Mouse (Mus musculus): Measurements from ENCODE around the gene Adgrl2.

The Adgrl2 gene

DNA sequence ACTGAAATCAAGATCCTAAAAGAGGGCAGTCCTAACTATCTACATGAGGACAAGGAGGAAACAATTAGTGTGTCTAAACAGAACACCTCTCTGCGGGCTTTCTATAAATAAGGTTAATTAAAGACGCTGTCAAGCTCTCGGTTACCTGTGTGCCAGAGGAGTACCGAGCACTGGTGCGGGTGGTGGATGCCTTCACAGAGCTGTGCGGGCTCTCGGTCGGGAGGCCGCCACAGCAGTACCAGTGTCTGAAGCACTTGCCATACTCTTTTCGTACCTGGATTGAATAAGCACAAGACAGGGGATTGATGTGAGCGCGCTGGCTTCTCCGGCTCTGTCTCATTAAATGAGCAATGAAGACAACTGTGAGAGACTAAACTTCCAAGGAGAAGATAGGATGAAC is 166.8 kb downstream of the Adgrl2 start:
- DNase-seq (ENCODE audit: low read depth, low spot score): no peak

DNA sequence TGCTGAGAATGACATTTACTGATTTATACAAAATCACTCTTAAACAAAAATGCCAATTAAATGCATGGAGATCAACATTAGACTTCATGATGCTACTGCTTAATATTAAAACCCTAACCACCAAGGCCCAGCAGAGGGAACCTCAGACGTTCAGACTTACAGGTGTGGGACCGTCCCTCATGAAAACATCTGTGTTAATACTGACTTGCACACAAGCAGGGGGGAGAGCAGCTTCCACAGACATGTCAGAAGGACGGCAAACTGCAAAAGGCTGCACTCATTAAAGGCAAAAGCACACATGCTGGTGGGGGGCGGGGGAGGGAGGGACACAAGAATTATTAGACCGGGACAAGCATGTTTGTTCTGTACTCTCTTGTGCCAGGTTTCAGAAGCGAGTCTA is 168.7 kb downstream of the Adgrl2 start:
- DNase-seq (ENCODE audit: low read depth, low spot score): no peak

DNA sequence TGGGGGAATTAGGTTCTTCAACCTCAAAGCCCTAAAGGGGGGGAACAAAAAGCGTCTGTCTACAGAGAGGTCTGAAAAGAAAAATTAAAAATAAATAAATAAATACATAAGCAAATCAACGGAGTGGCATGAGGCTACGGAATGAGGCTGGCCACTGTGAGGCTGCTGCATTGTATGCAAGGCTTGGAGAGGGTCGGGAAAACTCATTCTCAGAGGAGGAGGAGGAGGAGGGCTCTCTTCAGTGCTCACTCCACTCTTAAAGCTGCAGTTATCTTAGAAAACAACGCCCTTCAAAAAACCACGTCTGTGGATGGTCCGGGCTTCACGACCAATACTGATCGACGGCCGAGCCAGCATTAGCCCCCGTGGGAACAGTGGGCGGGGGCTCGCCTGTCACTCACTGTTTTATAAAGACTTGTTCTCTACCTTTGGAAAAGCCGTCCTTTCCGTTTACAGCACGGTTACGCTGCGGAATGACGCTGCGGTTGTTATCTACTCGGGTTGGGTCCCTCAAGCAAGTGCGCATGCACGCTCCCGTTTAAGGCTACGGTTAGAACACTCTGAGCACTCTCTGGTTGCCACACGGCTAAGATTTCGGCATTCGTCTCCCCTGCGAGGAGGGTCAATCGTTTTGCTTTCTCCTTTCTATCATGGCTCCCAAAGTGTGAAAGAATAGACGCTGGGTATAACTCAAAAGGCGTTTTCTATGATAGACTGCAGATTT is 170.9 kb downstream of the Adgrl2 start:
- DNase-seq (ENCODE audit: low read depth, low spot score): no peak

DNA sequence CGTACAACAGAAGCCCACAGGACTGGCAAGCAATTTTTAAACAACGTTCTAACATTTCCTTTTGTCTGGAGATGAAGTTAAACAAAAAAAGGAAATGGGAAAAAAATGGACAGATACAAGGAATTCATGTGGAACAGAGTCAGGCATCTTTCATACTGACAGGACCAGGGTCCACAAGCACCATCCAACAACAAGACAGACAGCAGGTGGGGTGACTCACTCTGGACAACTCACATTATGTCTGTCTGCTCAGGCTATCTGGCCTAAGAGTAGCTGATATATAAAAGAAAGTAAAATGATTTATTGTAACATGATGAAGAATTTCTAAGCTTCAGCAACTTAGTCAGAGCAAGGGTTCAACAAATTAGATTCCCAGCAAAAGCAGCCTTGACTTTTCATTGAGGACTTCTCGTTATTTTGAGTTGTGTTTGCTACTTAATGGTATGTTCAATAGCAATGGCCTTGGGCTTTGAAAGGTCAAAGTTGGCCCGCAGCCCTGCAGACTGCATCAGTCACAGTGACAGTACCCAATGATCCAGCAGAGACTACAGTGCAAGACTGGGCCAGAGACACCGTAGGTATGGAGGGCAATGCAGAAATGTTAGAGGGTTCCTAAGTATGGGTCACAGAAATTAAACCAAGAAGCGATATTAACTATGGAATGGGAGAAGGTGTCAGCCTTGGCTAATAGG is 171.8 kb downstream of the Adgrl2 start:
- DNase-seq (ENCODE audit: low read depth, low spot score): no peak

DNA sequence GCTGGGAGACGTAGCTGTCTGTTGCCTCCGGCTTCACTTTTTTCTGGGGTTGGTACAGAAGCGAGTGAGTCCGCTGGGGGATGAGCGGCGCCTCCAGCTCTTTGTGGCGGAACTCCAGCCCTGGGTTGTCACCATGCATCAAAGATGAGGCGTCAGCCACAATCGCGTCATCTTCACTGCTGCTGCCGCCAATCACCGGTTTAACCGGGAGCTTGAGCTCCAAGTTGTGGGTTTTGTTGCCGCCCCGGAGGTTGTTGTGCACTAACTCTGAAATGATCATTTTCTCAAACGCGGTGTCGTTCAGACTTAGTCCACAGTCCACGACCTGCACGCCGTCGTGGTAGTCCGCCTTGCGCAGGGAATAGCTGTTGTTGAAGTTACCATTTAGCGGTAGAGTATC is 172.9 kb downstream of the Adgrl2 start:
- no peak for DNase-seq (ENCODE audit: low read depth, low spot score)

DNA sequence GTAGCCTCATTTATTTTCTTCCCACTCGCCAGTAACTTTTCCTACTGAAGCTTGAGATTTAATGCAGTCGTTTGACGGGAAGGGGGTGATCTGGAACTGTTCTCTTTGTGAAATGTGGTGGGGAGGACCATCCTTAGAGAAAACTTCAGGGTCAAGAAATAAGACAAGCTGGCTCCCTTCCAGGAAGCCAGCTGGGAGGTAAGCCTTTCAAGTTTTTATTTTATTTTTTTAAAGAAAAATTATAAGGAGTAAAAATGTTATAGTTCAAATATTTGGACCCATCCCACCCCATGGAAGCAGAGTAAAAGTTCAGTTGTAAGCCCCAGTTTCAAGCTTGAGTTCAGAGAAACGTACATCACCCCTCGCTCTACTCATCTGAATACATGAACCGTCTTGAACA is 177.2 kb downstream of the Adgrl2 start:
- no peak for DNase-seq (ENCODE audit: low read depth, low spot score)

DNA sequence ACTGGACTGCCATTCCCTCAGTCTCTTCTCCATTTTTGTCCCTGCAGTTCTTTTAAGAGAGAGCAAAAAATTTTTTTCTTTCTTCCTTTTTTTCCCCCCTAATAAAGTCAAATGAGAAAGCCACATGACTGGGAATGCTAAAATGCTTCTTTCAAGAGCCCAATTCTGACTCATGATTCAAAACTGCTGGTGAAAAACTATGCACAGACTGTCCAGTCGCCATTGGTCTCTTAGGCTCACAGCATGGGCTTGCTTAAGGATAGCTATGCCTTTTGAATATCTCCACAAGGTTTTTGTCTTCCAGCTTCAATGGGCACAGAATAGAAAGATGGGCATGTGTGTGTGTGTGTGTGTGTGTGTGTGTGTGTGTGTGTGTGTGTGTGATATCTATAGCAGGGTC is 178.3 kb downstream of the Adgrl2 start:
- no peak for DNase-seq (ENCODE audit: low read depth, low spot score)

DNA sequence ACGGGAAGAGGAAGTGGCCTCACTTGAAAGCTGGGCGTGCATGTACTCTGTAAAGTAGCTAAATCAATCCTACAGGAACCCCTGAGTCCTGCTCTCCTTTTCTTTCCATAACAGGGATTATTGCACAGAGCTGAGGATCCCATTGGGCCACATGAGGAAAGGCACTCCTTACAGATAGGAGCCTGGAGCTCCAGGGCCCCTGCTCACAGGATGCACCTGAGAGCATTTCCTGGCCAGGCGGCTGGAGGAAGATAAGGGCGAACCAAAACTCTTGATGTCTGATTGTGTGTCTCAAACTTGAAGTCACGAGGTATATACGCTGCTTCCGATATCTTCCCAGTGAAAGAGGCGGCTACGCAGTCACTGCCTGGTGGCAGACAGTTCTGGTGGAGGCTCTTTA is 183.4 kb downstream of the Adgrl2 start:
- DNase-seq (ENCODE audit: low read depth, low spot score): no peak

DNA sequence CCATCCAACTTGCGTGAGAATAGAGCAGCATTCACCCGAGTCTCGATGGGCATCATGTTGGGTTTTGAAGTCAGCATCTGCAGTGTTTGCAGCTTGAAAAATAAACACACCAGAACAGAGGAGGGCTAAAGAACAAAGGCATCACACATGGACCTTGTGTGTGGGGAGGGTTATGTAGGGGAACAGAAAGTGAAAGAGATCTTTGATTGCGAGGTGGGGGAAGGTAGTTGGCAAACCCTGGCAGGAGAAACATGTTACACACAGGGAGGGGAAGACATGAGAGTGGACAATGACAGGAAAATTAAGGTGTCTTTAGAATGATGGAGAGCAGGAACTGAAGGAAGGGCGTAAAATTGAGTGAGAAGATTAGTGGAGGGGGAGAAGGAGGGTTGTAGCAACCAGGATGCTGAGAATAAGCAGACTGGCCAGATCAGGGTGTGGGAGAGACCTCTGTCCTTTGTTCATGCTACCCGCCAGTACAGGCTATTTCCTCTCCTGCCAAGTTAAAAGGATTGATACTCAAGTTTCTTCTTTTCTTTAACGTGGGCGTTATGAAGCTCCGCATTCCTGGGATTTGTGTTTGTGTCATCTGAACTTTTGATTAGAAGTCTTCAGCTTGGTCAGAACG is 197.0 kb downstream of the Adgrl2 start:
- DNase-seq (ENCODE audit: low read depth, low spot score): no peak

DNA sequence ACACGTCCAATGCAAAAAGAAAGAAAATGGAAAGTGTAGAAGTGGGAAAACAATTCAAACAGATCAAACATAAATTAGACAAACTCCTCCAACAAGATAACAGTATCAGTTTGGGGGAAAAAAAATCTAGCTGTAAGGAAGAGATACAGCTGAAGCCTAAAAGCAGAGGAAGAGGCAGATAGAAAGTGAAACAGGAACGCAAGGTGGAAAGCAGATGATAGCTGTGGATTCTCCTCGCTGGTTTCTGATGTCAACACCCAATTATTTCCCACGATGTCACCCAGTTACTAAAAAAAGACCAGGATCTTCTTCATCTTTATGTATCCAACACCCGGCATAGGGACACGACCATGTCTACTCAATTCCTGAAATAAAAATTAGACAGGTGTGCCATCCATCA is 220.0 kb downstream of the Adgrl2 start:
- no peak for DNase-seq (ENCODE audit: low read depth, low spot score)
